Mouse (Mus musculus) limb, embryonic 13.5 days (tissue): ENCODE measurements around the gene Fam122b. TPM values are rescaled to one million over a fixed set of nuclear protein-coding genes. Genes with fewer than 3 reads are reported as not detected.

Source experiments
- ATAC-seq: fragments of 200-750 bp; cut with Nextera tagmentation; 2 replicates; pipeline ENCODE4 v1.8.0; 2017; ENCODE audit warnings: low read depth, moderate number of reproducible peaks, moderate TSS enrichment; ENCODE audit not compliant: low FRiP score
- H3K27ac ChIP-seq: fragments of 300-500 bp; sonication (generic); 2 replicates; pipeline ENCODE4 v1.5.1; 2015; ENCODE audit warnings: inconsistent platforms, mild to moderate bottlenecking, moderate library complexity
- H3K27me3 ChIP-seq: fragments of 300-500 bp; sonication (generic); 2 replicates; pipeline ENCODE4 v1.6.1; 2015; ENCODE audit warnings: mild to moderate bottlenecking, inconsistent platforms
- H3K36me3 ChIP-seq: fragments of 300-500 bp; sonication (generic); 2 replicates; pipeline ENCODE4 v1.6.1; 2015; ENCODE audit warnings: inconsistent platforms, mild to moderate bottlenecking, moderate library complexity
- H3K4me1 ChIP-seq: fragments of 300-500 bp; sonication (generic); 2 replicates; pipeline ENCODE4 v1.6.1; 2015; ENCODE audit warnings: inconsistent platforms
- H3K4me2 ChIP-seq: fragments of 300-500 bp; sonication (generic); replicated peaks from 2 replicates; pipeline ENCODE4 v1.6.1; 2015; ENCODE audit warnings: inconsistent platforms, mild to moderate bottlenecking, moderate library complexity
- H3K4me3 ChIP-seq: fragments of 300-500 bp; sonication (generic); 2 replicates; pipeline ENCODE4 v1.5.1; 2015; ENCODE audit warnings: moderate library complexity, mild to moderate bottlenecking, inconsistent platforms
- H3K9ac ChIP-seq: fragments of 300-500 bp; sonication (generic); 2 replicates; pipeline ENCODE4 v1.6.1; 2015; ENCODE audit warnings: mild to moderate bottlenecking, inconsistent platforms
- H3K9me3 ChIP-seq: fragments of 300-500 bp; sonication (generic); 2 replicates; pipeline ENCODE4 v1.6.1; 2016; ENCODE audit warnings: inconsistent platforms
- WGBS: fragments of 180-500 bp; shearing (Covaris S2); methylation state at CpG from one replicate; pipeline ENCODE4 v1.1.7; 2015; 5-methylcytosine and 5-hydroxymethylcytosine counted together
- polyA plus RNA-seq: library from polyadenylated mRNA; unstranded; fragments of >200 nt; fragmentation: Nextera tagmentation; extraction: Ambion mirVana; gene quantifications from 2 replicates; pipeline ENCODE4 v1.2.1, GENCODE M21; 2015

Gene Fam122b
- polyA plus RNA-seq, 1 experiment from 2014 or later: 11.7 TPM

- H3K4me2 ChIP-seq: no peak overlapping the region
- no peaks in the 10 kb centered on the region for H3K27me3 ChIP-seq
- H3K9ac ChIP-seq: no peak overlapping the region
- H3K27ac ChIP-seq: no peak overlapping the region
- H3K4me3 ChIP-seq: no peak overlapping the region
- 0 out of 2 replicates have a peak, but pooled peaks cover 6% of the 10 kb centered on the region for H3K4me1 ChIP-seq
- H3K36me3 ChIP-seq: no peaks in the 10 kb centered on the region
- peak; percentile 66; the same call in 1 of the 2 replicates for ATAC-seq
- H3K9me3 ChIP-seq: no peaks in the 10 kb centered on the region
- WGBS: 25% methylated on average over 5 of the region's 5 CpGs
These were observed 73.2 kb downstream of the Fam122b start for GRCm38 (mm10) chrX:53196392-53196791.

Other genes with a start within 250 kb of the Fam122b start
- gene Plac1, start 29.7 kb downstream of the Fam122b start, polyA plus RNA-seq: 13.3 and 14.5 TPM in 2 replicates
- gene Fam122c, start 3.6 kb upstream of the Fam122b start, polyA plus RNA-seq: not detected in 2 replicates
- gene Mospd1, start 100.7 kb upstream of the Fam122b start, polyA plus RNA-seq: 55.5 and 57.4 TPM in 2 replicates
- not detected in 2 replicates for gene Etd, start 165.1 kb upstream of the Fam122b start, polyA plus RNA-seq